Mouse (Mus musculus) thymus, adult 18-20 months (tissue): Measurements from ENCODE around the gene Gm2a.

Experiments used
- DNase-seq, 2 experiments: peaks; one replicate each; pipeline ENCODE4 v3.0.0; 2022; ENCODE audit warnings: mixed read lengths in 2 of 2

Gene Gm2a

DNA sequence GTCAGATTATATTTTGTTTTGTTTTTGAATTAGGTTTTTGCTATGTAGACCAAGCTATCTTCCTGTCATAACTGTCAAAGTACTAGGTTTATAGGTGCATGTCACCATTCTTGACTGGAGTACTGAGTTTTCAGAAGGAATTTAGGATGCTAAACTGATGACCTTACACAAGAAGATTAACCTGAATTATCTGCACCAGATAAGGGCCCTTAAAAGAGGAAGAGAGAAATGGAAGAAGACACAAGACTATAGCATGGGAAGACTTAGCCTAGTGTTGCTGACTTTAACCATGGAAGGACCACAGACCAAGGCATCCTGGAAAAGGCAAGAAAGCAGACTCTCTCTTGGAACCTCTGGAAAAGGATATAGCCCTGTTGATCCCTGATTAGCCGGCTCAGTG, 35.3 kb downstream of the Gm2a start:
- DNase-seq, result no peak

DNA sequence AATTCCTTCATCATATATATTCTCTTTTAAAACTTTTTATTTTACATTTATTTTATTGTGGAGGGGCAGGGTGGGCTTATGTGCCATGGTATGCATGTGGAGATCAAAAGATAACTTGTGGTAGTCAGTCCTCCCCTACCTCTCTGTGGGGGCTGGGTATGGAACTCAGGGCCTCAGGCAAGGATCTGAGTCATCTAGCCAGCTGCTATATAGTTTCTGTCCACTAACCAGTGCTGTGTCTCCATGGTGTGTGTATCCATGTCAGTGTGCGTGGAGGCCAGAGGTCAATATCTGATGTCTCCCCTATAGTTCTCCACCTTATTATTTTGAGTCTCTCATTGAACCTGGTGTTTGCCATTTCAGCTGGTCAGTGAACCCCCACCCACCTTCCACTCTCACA, 36.5 kb downstream of the Gm2a start:
- DNase-seq, result no peak

DNA sequence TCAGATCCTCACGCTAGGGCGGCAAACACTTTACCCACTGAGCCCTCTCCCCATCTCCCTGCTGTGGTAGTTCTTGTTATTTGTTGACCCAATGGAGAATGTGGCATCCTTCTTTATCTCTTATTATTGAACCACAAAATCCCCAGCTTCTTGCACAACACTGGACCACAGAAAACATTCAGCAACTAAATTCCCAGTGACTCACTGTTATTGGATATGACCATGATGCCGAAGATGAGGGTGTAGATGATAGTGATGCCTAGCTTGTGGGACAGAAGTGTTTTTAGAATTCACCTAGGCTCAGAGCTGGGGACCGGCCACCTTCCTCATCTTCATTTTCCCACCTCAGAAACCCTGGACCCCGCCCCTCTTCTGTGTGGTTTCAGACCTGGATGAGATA, 37.0 kb downstream of the Gm2a start:
- DNase-seq, result no peak

DNA sequence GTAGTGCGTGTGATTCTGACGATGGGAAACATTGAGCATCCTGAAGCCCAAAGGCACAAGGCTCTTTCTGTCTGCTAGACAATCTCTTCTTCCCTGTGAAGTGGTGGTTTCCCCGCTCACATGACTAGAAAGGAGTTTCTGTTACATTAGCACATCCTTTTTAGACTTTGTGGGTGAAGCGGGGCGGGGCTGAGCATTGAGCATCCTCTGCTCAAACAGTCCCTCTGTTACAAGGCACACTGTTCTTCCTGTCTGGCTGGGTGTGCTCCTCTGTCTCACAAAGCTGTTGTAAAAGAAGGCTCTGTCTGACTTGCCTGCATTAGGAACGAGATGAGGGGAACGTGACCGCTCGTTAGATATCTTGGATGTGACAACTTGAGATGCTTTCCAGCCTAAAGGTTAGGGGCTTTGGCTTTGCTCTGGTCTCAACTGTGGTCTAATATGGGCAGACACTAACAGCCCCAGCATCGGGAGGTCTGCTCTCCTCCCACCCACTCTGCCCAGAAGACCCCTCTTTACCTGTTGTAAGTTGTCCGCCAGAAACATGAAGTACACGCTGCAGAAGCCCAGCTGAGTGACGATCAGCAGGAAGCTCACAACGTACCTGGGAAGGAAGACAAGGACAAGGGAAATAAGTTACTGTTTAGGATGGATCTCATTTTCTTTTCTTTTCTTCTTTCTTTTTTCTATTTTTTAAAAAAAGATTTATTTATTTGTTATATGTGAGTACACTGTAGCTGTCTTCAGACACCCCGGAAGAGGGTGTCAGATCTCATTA, 39.0 kb downstream of the Gm2a start:
- DNase-seq, result peak; percentile 76 to 88

DNA sequence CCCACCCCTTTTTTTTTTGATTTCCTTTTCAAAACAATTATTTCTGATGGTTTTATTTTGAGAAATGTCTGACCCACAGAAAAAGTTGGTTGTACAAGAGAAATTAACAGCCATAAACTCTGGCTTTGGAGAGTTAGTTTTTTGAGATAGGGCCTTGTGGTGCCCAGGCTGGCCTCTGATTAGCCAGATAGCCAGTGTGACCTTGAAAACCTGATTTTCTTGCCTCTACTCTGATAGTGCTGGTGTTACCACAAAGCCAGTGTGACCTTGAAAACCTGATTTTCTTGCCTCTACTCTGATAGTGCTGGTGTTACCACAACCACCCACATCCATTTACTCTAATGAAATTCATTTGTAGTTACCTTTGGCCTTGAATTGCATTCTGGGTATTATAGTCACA, 39.7 kb downstream of the Gm2a start:
- no peak for DNase-seq

DNA sequence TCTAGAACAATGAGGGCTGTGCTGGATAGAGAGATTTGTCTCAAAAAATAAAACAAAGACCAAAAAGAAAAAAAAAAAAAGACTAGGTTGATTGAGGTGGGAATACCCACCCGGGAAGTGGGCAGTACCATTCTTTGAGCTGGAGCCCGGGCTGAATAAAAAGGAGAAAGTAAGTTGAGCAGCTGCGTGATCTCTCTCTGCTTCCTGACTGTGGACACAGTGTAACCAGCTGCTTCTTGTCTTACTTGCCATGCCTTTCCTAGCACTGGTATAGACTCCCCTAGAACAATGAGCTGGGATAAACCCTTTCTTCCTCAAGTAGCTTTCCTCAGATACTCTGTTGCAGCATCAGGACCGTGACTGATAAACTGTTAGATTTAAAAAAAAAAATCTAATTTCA, 43.6 kb downstream of the Gm2a start:
- DNase-seq, result no peak

DNA sequence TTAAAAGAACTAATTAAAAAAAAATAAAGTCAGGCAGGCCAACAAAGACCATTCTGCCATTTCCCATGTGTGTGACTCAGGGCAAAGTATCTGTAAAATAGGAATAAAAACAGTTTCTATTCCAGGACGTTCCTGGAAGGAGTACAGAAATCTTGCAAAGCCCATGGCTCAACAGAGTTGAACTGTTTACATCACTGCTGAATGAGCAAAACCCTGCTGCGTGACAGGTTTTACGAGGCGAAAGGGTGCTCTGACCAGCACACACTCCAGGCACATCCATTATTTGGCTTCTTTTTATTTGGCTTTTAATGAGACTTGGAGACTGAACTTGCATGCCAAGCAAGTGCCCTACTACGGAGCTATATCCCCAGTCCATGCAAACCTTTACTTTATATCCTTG, 46.1 kb downstream of the Gm2a start:
- DNase-seq, result no peak

DNA sequence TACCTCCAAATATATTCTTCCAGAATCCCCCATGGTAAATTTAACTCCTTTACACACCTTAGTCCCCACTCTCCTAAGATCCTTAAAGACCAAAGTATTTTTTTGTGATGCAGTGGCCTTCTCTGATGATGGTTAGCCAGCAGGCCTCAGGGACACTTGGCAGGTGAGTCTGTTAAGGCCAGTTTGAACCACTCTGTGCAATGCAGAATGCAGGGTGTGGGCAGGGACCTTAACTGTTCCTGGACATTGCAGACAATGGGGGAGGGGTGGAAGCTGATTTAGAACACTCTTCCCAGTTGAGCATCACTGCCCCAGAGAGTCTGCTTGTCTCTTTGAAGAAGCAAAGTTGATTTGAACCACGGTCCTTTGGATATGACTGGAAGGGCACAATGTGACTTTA, 48.9 kb downstream of the Gm2a start:
- no peak for DNase-seq

DNA sequence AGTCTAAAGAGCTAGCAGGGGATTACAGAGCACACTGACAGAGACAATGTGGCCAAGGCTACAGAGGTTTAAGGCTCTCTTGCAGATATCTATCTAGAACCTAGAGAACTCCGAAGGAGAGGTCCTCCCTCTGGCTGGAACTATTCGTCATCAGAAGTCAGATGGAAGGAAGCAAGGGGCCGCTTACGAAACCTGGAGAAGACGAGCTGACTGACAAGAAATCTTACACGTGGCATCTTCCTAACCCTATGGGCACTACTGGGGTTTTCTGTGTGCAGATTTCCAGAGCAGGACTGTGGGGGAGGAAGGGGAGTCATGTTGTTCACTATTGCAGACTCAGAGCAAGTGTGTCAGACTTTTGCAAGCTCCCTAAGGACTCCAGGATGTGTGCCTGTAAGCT, 49.5 kb downstream of the Gm2a start:
- no peak for DNase-seq

DNA sequence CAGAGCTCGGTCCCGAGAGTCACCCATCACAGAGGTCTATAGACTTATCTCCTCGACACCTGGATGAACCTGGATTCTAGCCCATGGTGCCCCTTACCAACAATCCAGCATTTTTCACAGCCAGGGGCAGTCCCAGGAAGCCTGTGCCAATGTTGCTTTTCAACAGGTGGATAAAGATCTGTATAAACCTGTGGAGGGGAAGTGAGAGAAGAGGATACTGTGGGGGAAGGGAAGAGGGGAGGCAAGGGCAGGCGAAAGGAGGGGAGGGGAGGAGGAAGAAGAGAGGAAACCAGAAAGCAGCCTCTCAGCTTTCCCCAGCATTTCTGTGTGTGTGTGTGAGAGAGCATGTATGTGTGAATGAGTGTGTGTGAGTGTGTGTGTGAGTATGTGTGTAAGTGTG, 50.5 kb downstream of the Gm2a start:
- no peak for DNase-seq

DNA sequence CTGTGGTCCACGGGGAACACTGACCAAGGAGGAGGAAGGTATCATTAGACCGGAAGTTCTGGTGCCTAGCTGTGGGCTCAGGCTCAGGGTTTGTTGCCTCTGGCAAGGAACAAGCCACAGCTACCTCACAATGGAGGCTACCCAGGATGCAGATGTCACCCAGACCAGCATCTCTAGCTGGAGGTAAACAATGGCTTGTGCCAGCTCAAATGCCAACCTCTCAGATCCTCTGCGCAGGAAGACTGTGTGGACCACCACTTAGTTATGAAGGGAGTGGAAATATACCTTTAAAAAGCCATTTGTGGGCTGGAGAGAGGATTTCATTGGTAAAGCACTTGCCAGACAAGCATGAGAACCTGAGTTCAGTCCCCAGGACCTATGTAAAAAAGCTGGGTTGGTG, 53.7 kb downstream of the Gm2a start, which contains the start of gene Slc36a3:
Slc36a3 (minus strand) TSS at position 101 of the 400 bp plus-strand sequence.
- DNase-seq, result no peak

DNA sequence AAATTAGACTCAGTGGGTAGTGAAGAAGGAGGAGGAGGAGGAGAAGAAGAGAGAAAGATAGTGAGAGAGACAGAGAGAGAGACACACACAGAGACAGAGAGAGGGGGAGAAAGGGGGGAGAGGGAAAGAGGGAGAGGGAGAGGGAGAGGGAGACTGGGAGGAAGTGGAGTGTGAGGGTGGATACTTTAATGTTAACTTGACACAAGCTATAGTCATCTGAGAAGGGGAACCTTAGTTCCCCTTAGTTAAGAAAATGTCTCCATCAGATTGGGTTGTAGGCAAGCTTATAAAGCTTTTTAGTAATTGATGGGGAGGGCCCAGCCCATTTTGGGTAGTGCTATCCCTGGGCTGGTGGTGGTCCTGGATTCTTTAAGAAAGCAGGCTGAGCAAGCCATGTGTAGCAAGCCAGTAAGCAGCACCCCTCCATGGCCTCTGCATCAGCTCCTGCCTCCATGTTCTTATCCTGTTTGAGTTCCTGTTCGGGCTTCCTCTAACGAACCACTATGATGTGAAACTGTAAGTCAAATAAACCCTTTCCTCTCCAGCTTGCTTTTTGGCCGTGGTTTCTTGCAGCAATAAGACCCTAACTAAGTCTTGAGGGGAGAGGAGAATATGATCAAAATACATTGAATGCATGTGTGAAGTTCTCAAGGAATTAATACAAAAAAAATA, 56.6 kb downstream of the Gm2a start:
- no peak for DNase-seq

DNA sequence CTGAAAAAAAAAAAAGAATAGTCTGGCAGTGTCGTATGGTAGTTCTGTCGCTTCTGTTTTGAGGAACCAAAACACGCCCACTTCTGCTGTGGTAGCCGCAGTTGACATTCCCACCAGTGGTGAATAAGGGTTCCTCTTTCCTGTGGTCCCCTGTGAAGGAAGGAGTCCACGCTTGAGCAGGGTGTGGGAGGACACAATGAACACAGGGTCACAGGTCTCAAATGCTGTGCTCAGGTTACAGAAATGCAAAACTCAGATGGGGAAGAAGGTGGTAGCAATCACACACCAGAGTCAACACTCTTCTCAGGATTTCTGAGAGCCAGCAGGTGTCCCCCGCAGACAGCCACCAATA, 57.1 kb downstream of the Gm2a start:
- DNase-seq, result no peak

DNA sequence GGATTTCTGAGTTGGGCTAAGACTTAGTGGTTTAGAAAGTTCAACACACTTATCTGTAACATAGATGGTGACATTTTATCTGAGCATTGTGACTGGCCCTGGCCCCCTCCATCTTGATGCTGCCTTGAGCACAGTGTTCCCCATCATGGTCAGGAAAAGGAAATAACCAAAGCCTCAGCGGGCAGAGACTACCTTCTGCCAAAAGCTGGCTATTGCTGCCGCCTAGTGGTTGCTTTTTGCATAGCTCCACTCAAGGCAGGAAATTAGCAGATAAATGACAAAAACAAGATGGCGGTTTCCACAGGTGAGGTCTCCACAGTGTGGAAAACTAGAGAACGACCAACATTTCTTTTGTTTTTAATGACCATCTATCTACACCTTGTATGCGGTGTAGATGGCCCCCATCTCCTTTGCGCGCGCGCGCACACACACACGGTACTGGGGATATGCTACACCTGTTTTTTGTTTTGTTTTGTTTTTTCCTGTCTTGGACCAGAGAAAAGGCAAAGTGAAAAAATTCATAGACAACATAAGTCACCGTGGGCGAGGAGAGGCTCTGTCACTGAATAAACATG, 61.0 kb downstream of the Gm2a start:
- peak; percentile 62 to 79 for DNase-seq
